Comparison of ENCODE assay signal across 25 mouse cellular contexts in the genomic region with DNA sequence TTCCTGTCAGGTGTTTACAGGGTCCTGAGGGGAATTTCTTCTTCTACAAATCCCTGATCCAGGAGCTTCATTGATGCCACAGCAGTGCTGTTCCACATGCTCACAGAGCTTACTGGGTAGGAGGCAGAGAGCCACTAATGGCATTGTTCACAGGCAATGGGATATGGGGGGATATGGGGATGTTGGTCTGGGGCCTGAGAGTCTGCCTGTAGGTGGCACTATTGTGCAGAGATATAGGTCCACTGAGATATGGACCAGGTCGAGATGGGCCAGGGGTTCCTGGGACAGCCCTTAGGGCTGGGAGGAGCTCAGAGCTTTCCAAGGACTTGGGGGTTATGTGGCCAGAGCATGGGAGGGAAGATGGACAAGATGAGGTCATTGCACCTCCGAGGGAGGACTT. TPM values are rescaled to one million over a fixed set of nuclear protein-coding genes. Genes with fewer than 3 reads are reported as not detected.
DNase-seq lines count a peak whose midpoint lies in the region; ATAC-seq and TF ChIP-seq lines count a peak whose summit lies in the region.
"Had no signal": no experiment of that assay in that cellular context is flagged by ENCODE, and none has a peak within 500 bp of the region (broad histone marks: within the 10 kb centered on the region; RNA-seq: fewer than 3 reads in every experiment).

No protein-coding gene starts in this region.

- 68% methylated on average over 2 of the region's 2 CpGs for WGBS in hindbrain, embryonic 15.5 days
- 62% methylated on average over 2 of the region's 2 CpGs for WGBS in hindbrain, embryonic 11.5 days
- 53% methylated on average over 2 of the region's 2 CpGs for WGBS in midbrain, postnatal 0 days
- 76% methylated on average over 2 of the region's 2 CpGs for WGBS in midbrain, embryonic 16.5 days

- H3K27me3 ChIP-seq in hindbrain, embryonic 15.5 days: no peaks in the 10 kb centered on the region
- no peaks in the 10 kb centered on the region for H3K27me3 ChIP-seq in hindbrain, embryonic 11.5 days (ENCODE audit: control insufficient read depth, insufficient read depth, low read length)
- H3K27me3 ChIP-seq in midbrain, postnatal 0 days (ENCODE audit: insufficient read depth, low read length): no peaks in the 10 kb centered on the region
- H3K27me3 ChIP-seq in midbrain, embryonic 16.5 days (ENCODE audit: control insufficient read depth, insufficient read depth, low read depth, low read length): no peaks in the 10 kb centered on the region
- H3K27me3 ChIP-seq: embryonic facial prominence, embryonic 13.5 days; hindbrain, embryonic 13.5 days; lung, embryonic 15.5 days; Patski had no signal

- no peaks in the 10 kb centered on the region for H3K36me3 ChIP-seq in hindbrain, embryonic 15.5 days
- H3K36me3 ChIP-seq in hindbrain, embryonic 11.5 days (ENCODE audit: control insufficient read depth, insufficient read depth, low read length): no peaks in the 10 kb centered on the region
- H3K36me3 ChIP-seq in midbrain, postnatal 0 days (ENCODE audit: insufficient read depth, low read length): no peaks in the 10 kb centered on the region
- H3K36me3 ChIP-seq in midbrain, embryonic 16.5 days (ENCODE audit: control insufficient read depth, insufficient read depth, low read length): no peaks in the 10 kb centered on the region
- H3K36me3 ChIP-seq: embryonic facial prominence, embryonic 13.5 days; heart, embryonic 10.5 days; hindbrain, embryonic 13.5 days; lung, embryonic 15.5 days; midbrain, embryonic 12.5 days had no signal

- no peak overlapping the region for H3K27ac ChIP-seq in hindbrain, embryonic 15.5 days (replicated peaks)
- H3K27ac ChIP-seq in hindbrain, embryonic 11.5 days (ENCODE audit: low read depth, low read length): no peak overlapping the region
- no peak overlapping the region for H3K27ac ChIP-seq in midbrain, postnatal 0 days (ENCODE audit: low read depth, low read length)
- H3K27ac ChIP-seq in midbrain, embryonic 16.5 days (ENCODE audit: low read length): no peak overlapping the region
- H3K27ac ChIP-seq: embryonic facial prominence, embryonic 13.5 days; heart, embryonic 10.5 days; lung, embryonic 15.5 days; macrophage; midbrain, embryonic 12.5 days had no signal

- ATAC-seq in hindbrain, embryonic 15.5 days (ENCODE audit: low FRiP score, low read depth): peak; percentile 12; the same call in 1 of the 2 replicates
- ATAC-seq in hindbrain, embryonic 11.5 days (ENCODE audit: low FRiP score): no peak
- ATAC-seq in midbrain, postnatal 0 days (ENCODE audit: low FRiP score): no peak
- ATAC-seq in midbrain, embryonic 16.5 days: no peak
- ATAC-seq: Patski had no signal

- peaks cover 3% of the 10 kb centered on the region; the same call in 1 of the 2 replicates for H3K9me3 ChIP-seq in hindbrain, embryonic 15.5 days
- H3K9me3 ChIP-seq in hindbrain, embryonic 11.5 days (ENCODE audit: control insufficient read depth, low read length): 0 out of 2 replicates have a peak, but pooled peaks cover 3% of the 10 kb centered on the region
- H3K9me3 ChIP-seq in midbrain, postnatal 0 days (ENCODE audit: low read length): no peaks in the 10 kb centered on the region
- peaks cover 2% of the 10 kb centered on the region; the same call in 1 of the 2 replicates for H3K9me3 ChIP-seq in midbrain, embryonic 16.5 days (replicated peaks; ENCODE audit: control insufficient read depth, low read length, poor library complexity, severe bottlenecking)
- H3K9me3 ChIP-seq: embryonic facial prominence, embryonic 13.5 days; heart, embryonic 10.5 days had no signal

- no peak overlapping the region for H3K9ac ChIP-seq in hindbrain, embryonic 15.5 days
- H3K9ac ChIP-seq in hindbrain, embryonic 11.5 days (ENCODE audit: low read depth, low read length): no peak overlapping the region
- no peak overlapping the region for H3K9ac ChIP-seq in midbrain, postnatal 0 days (replicated peaks; ENCODE audit: low read length, poor library complexity, severe bottlenecking)
- no peak overlapping the region for H3K9ac ChIP-seq in midbrain, embryonic 16.5 days (ENCODE audit: low read depth, low read length)
- H3K9ac ChIP-seq: embryonic facial prominence, embryonic 13.5 days; hindbrain, embryonic 13.5 days; lung, embryonic 15.5 days; midbrain, embryonic 12.5 days had no signal

- peaks cover under 1% of the 10 kb centered on the region; the same call in 1 of the 2 replicates for H3K4me1 ChIP-seq in hindbrain, embryonic 15.5 days (replicated peaks)
- no peaks in the 10 kb centered on the region for H3K4me1 ChIP-seq in hindbrain, embryonic 11.5 days (replicated peaks; ENCODE audit: control insufficient read depth, insufficient read depth, low read length)
- no peaks in the 10 kb centered on the region; the same call in 1 of the 2 replicates for H3K4me1 ChIP-seq in midbrain, postnatal 0 days (ENCODE audit: insufficient read depth, low read length)
- peaks cover 4% of the 10 kb centered on the region; the same call in 1 of the 2 replicates for H3K4me1 ChIP-seq in midbrain, embryonic 16.5 days (ENCODE audit: control insufficient read depth, insufficient read depth, low read length)
- H3K4me1 ChIP-seq: heart, embryonic 10.5 days; lung, embryonic 15.5 days had no signal

- H3K4me3 ChIP-seq in hindbrain, embryonic 15.5 days: no peak overlapping the region
- H3K4me3 ChIP-seq in hindbrain, embryonic 11.5 days (ENCODE audit: low read depth, low read length): no peak overlapping the region
- H3K4me3 ChIP-seq in midbrain, postnatal 0 days (ENCODE audit: low read depth, low read length): no peak overlapping the region
- no peak overlapping the region for H3K4me3 ChIP-seq in midbrain, embryonic 16.5 days (ENCODE audit: low read depth, low read length)
- H3K4me3 ChIP-seq: embryonic facial prominence, embryonic 13.5 days; heart, embryonic 10.5 days; hindbrain, embryonic 13.5 days; lung, embryonic 15.5 days; midbrain, embryonic 12.5 days had no signal

- TF ChIP-seq CTCF in midbrain, postnatal 0 days (IDR thresholded peaks at IDR 0.05): peak; percentile 21; the same call in 1 of the 2 replicates

- no peak for DNase-seq in hindbrain, embryonic 11.5 days (ENCODE audit: low spot score)
- no peak for DNase-seq in midbrain, postnatal 0 days (ENCODE audit: low spot score)
- peak; percentile 36 for DNase-seq in ES-CJ7 (ENCODE audit: low read depth, low spot score)
- DNase-seq in forelimb bud, embryonic 11.5 days (ENCODE audit: low read depth, low spot score): peak; percentile 24
- DNase-seq in left cerebral cortex, adult 18-20 months (ENCODE audit: low spot score in 2 of 2): no peak
- DNase-seq in cerebellum, postnatal 36 days: no peak
- DNase-seq: B cell, adult 2 months; cerebellum, adult 2 months; kidney, adult 18-20 months; kidney, postnatal 14 days; right cerebral cortex, postnatal 25 days; thymus, adult 18-20 months had no signal

- no peak overlapping the region for H3K4me2 ChIP-seq in hindbrain, embryonic 15.5 days
- no peak overlapping the region for H3K4me2 ChIP-seq in hindbrain, embryonic 11.5 days (replicated peaks; ENCODE audit: low read depth, low read length)
- no peak overlapping the region for H3K4me2 ChIP-seq in midbrain, postnatal 0 days (ENCODE audit: low read depth, low read length, poor library complexity, severe bottlenecking)
- no peak overlapping the region for H3K4me2 ChIP-seq in midbrain, embryonic 16.5 days (ENCODE audit: low read length)
- H3K4me2 ChIP-seq: embryonic facial prominence, embryonic 13.5 days; hindbrain, embryonic 13.5 days; liver, embryonic 11.5 days; lung, embryonic 15.5 days; midbrain, embryonic 12.5 days had no signal

RNA-seq across cellular contexts. Expression of a gene that starts 42.6 kb away (rescaled TPM):
- 1.0 and 1.4 TPM in 2 replicates for polyA plus RNA-seq in hindbrain, embryonic 15.5 days (2015; fragmentation: Nextera tagmentation; extraction: Ambion mirVana)
- 0.08 and 0.35 TPM in 2 replicates for polyA plus RNA-seq in hindbrain, embryonic 11.5 days (2014; fragmentation: Nextera tagmentation; extraction: Ambion mirVana)
- 1.9 and 2.4 TPM in 2 replicates for total RNA-seq in midbrain, postnatal 0 days (2014; rRNA removed)
- 1.6 and 1.9 TPM in 2 replicates for polyA plus RNA-seq in midbrain, postnatal 0 days (2015; fragmentation: Nextera tagmentation; extraction: Ambion mirVana)
- polyA plus RNA-seq in midbrain, embryonic 16.5 days (2015; fragmentation: Nextera tagmentation; extraction: Ambion mirVana): 1.5 and 1.8 TPM in 2 replicates
- total RNA-seq in left cerebral cortex, adult 18-20 months (2021): 10 to 100 TPM; 25.9 to 32.0 TPM
- polyA plus RNA-seq: embryonic facial prominence, embryonic 13.5 days; heart, embryonic 10.5 days; heart, postnatal 0 days; limb, embryonic 11.5 days; Patski; stomach, embryonic 14.5 days had no signal

Comparison
In these comparisons a context has a peak if more than half of its experiments do, and no peak if none do; other contexts are left out.
1. DNase-seq: peak in ES-CJ7 (single experiment) and forelimb bud, embryonic 11.5 days (single experiment); none in hindbrain, embryonic 11.5 days (single experiment), midbrain, postnatal 0 days (single experiment), left cerebral cortex, adult 18-20 months (0 of 2) and cerebellum, postnatal 36 days (0 of 2).